Mouse (Mus musculus): ENCODE data around the gene Vmn1r222. TPM values are rescaled to one million over a fixed set of nuclear protein-coding genes. Genes with fewer than 3 reads are reported as not detected.

The Vmn1r222 gene
- polyA plus RNA-seq (2021; fragmentation: Nextera tagmentation), result not detected in 2 replicates
- long read RNA-seq, experiment 1, result 0 reads
- long read RNA-seq, experiment 2, result 0 reads

DNA sequence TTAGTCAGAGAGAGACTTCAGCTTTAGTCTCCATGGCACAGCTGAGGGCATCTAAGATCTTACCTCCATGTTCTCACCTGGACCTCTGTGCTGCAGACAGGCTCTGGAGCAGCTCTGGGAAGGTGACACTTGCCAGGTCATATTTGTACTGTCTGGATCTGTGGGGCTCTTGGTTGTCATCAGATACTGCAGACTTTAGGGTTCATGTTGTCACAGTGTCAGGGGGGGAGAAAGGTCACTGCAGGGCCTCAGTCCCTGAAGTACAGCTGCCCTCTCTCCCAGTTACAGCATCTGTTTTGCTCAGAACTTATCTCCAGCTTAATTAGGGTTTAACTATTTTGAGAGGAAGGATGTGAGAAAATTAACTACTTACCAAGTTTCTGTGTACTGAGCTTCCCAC is at the start of gene Vmn1r222:
TSS of gene Vmn1r222 (minus strand) at position 101 of the 400 bp plus-strand sequence.

DNA sequence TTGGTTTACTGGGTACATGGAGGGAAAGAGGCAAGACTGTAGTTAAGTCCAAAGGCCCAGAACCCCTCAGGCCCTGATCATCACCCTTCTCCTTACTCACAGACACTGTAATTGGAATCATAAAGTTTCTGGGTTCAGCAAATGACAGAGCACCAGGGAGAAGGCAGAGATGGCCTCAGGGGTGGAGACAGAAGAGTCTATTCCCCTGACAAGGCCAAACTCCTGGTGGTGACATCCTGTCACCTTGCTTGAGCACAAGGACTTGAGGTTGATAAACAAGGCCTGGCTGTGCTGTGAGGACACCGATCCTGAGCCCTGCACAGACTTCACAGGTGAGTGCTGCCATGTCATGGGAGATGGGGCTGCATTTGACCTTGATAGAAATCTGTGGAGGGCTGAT is 11.1 kb upstream of the Vmn1r222 start, which contains the start of gene Vmn1r223:
TSS of gene Vmn1r223 (plus strand) at position 301 of the 400 bp plus-strand sequence.

DNA sequence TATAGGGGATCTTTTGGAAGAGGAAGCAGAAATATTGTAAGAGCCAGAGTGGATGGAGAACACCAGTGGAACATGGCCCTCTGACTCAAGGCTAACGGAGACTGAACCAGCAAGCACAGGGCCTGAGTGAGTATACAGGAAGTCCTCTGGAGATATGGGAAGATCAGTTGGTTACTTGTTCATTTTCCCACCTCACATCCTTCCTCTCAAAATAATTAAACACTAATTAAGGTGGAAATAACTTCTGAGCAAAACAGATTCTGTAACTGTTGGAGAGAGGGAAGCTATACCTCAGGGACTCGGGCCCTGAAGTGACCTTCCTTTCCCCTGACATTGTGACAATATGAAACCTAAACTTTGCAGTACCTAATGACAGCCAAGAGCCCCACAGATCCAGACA is 21.9 kb downstream of the Vmn1r222 start, which contains the start of gene Vmn1r221:
TSS of gene Vmn1r221 (plus strand) at position 301 of the 400 bp plus-strand sequence.

DNA sequence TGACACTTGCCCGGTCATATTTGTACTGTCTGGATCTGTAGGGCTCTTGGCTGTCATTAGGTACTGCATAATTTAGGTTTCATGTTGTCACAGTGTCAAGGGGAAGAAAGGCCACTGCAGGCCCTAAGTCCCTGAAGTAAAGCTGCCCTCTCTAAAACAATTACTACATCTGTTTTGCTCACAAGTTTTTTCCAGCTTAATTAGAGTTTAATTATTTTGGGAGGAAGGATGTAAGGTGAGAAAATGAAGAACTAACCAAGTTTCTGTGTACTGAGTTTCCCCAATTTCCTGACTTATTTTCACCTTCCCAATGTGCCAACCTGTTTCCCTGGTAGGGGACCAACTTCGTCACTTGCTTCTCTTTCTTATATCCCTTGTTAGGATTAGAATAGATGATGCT is 47.9 kb downstream of the Vmn1r222 start, which contains the start of gene Vmn1r220:
TSS of gene Vmn1r220 (minus strand) at position 101 of the 400 bp plus-strand sequence.

Other genes starting within 250 kb of the Vmn1r222 start
- not detected in 2 replicates for gene Vmn1r213, start 228.3 kb downstream of the Vmn1r222 start, polyA plus RNA-seq (2021; fragmentation: Nextera tagmentation)
- gene Vmn1r214, start 205.5 kb downstream of the Vmn1r222 start, polyA plus RNA-seq (2021; fragmentation: Nextera tagmentation), result not detected in 2 replicates
- gene Vmn1r215, start 167.9 kb downstream of the Vmn1r222 start, polyA plus RNA-seq (2021; fragmentation: Nextera tagmentation), result not detected in 2 replicates
- gene Vmn1r217, start 117.7 kb downstream of the Vmn1r222 start, polyA plus RNA-seq (2021; fragmentation: Nextera tagmentation), result not detected in 2 replicates
- gene Vmn1r218, start 102.8 kb downstream of the Vmn1r222 start, polyA plus RNA-seq (2021; fragmentation: Nextera tagmentation), result not detected in 2 replicates
- gene Vmn1r219, start 76.6 kb downstream of the Vmn1r222 start, polyA plus RNA-seq (2021; fragmentation: Nextera tagmentation), result not detected in 2 replicates
- gene Vmn1r220, start 48.0 kb downstream of the Vmn1r222 start, polyA plus RNA-seq (2021; fragmentation: Nextera tagmentation), result not detected in 2 replicates
- not detected in 2 replicates for gene Vmn1r221, start 21.8 kb downstream of the Vmn1r222 start, polyA plus RNA-seq (2021; fragmentation: Nextera tagmentation)
- not detected in 2 replicates for gene Vmn1r223, start 11.2 kb upstream of the Vmn1r222 start, polyA plus RNA-seq (2021; fragmentation: Nextera tagmentation)
- 11.8 and 14.7 TPM in 2 replicates for gene Zfp322a, start 133.3 kb upstream of the Vmn1r222 start, polyA plus RNA-seq (2021; fragmentation: Nextera tagmentation)
- gene Abt1, start 187.9 kb upstream of the Vmn1r222 start, polyA plus RNA-seq (2021; fragmentation: Nextera tagmentation), result 7.2 and 7.9 TPM in 2 replicates
- not detected in 2 replicates for gene Btn1a1, start 230.0 kb upstream of the Vmn1r222 start, polyA plus RNA-seq (2021; fragmentation: Nextera tagmentation)

All from layer of hippocampus, adult 6 months (tissue).